Mouse (Mus musculus): Measurements from ENCODE around the gene Lrig1. TPM values are rescaled to one million over a fixed set of nuclear protein-coding genes. Genes with fewer than 3 reads are reported as not detected.

Gene Lrig1
- polyA plus RNA-seq, 1 experiment from 2014 or later = 10.9 TPM

DNA sequence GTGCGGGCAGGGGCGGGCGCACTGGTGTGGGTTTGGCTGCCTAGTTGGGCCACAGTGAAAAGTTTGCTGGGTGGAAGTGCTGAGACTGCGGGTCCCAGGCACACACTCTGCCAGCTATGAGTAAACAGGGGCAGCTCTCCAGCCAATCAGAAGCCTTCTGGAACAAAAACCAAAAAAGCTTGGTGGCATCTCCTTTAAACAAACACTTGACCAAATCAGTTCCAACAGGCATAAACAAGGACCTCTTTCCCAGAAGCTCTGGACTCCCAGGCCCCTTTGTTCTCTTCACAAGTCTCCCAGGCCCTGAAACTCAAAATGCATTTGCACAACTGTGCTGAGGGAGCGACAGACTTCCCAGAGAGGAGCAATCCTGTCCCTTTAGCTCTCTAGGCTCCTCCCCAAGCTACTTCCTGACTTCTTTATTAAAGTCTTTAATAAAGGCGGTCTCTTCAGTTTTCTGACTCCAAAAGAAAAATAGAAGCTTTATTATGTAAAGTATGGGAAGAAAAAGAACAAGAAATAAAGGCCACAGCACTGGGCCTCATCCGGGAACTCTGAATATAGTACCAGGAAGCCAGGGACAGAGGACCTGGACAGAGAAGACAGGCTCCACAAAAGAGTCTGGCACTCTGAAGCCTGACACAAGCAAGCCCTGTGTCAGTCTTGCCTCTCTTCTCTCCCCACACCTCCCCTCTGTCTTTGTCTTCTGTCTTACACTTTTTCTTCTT, 68.7 kb downstream of the Lrig1 start:
- Histone ChIP-seq H3K27ac (ENCODE audit: low read depth, low read length) (no peak overlapping the region), H3K4me1 (ENCODE audit: control insufficient read depth, insufficient read depth, low read length) (peaks cover 14% of the 10 kb centered on the region), H3K9ac (ENCODE audit: low read depth, low read length) (0 out of 2 replicates have a peak overlapping the region, but pooled peaks have one; percentile 29), H3K27me3 (ENCODE audit: control insufficient read depth, insufficient read depth, low read length) (no peaks in the 10 kb centered on the region), H3K36me3 (ENCODE audit: control insufficient read depth, insufficient read depth, low read length) (no peaks in the 10 kb centered on the region), H3K4me2 (no peak overlapping the region), H3K4me3 (ENCODE audit: low read depth, low read length) (no peak overlapping the region), H3K9me3 (replicated peaks; ENCODE audit: control insufficient read depth, low read length) (no peaks in the 10 kb centered on the region)
- WGBS (ENCODE audit: insufficient replicate concordance) = 67% methylated on average over 7 of the region's 7 CpGs
- ATAC-seq (replicated peaks; ENCODE audit: insufficient number of reproducible peaks, low FRiP score, low TSS enrichment) = no peak

DNA sequence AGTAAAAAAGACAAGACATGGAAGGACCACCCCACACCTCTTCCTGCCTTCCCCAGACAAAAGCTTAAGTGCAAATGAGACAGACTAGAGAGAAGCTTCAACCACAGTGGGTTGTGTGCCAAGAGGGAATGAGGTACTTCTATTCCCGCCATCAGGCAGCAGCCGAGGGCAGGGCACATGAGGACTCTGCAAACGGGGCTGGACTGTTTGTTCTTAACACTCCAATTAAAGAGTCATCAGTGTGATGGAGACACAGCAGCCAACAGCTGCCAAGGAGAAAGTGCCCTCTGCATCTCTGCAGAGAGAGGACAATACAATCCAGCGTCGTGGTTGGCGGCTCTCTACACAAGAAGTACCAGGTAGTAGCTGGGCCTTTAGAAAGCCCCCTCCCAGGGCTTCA, 71.2 kb downstream of the Lrig1 start:
- H3K4me1 ChIP-seq (ENCODE audit: control insufficient read depth, insufficient read depth, low read length) = peaks cover 10% of the 10 kb centered on the region
- no peaks in the 10 kb centered on the region for H3K9me3 ChIP-seq (replicated peaks; ENCODE audit: control insufficient read depth, low read length)
- H3K4me3 ChIP-seq (ENCODE audit: low read depth, low read length) = no peak overlapping the region
- no peak overlapping the region for H3K9ac ChIP-seq (ENCODE audit: low read depth, low read length)
- H3K27me3 ChIP-seq (ENCODE audit: control insufficient read depth, insufficient read depth, low read length) = no peaks in the 10 kb centered on the region
- peaks cover 4% of the 10 kb centered on the region for H3K36me3 ChIP-seq (ENCODE audit: control insufficient read depth, insufficient read depth, low read length)
- H3K4me2 ChIP-seq = no peak overlapping the region
- 71% methylated on average over 6 of the region's 6 CpGs for WGBS (ENCODE audit: insufficient replicate concordance)
- no peak overlapping the region for H3K27ac ChIP-seq (ENCODE audit: low read depth, low read length)
- ATAC-seq (replicated peaks; ENCODE audit: insufficient number of reproducible peaks, low FRiP score, low TSS enrichment) = no peak

DNA sequence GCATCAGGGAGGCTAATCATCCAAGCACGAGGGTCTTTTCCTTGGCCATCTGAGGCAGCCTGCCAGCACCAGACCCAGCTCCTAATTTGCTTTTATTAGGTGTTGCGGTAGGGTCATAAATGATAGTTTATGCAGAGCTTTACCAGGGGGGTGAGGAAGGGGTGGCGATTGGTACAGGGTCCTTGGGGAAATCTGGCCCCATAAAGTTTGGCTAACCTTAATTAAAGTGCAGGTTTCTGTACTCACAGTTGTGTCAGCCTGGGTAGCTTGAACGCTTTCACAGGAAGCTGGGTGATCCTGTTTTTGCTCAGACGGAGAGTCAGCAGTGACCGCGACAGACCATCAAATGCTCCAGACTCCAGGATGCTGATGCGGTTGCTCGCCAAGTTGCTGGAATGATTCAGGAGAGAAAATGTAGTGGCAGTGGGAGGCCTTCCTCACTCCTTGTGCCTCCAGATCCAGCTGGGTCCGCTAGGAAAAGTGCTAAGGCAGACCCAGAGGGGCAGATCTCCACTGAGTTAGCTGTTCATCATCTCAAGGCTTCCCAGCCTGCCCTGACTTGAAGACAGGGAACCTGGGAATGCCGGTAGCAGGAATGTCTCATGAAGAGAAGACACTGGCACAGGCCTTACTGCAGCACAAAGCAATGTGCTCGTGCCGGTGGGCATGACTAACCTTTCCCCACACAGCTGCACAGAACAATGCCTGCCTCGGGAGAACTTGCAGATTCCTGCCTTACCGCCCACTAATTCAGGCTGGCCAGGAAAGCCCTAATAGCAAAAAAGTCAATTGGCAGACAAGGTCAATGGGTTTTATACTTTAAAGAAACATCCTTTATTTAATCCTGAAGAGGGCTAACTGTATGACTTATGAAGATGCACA, 72.0 kb downstream of the Lrig1 start:
- no peak overlapping the region for H3K27ac ChIP-seq (ENCODE audit: low read depth, low read length)
- no peaks in the 10 kb centered on the region for H3K27me3 ChIP-seq (ENCODE audit: control insufficient read depth, insufficient read depth, low read length)
- H3K4me3 ChIP-seq (ENCODE audit: low read depth, low read length) = no peak overlapping the region
- WGBS (ENCODE audit: insufficient replicate concordance) = 69% methylated on average over 15 of the region's 15 CpGs
- H3K9ac ChIP-seq (ENCODE audit: low read depth, low read length) = no peak overlapping the region
- ATAC-seq (replicated peaks; ENCODE audit: insufficient number of reproducible peaks, low FRiP score, low TSS enrichment) = no peak
- peaks cover 10% of the 10 kb centered on the region for H3K4me1 ChIP-seq (ENCODE audit: control insufficient read depth, insufficient read depth, low read length)
- peaks cover 4% of the 10 kb centered on the region for H3K36me3 ChIP-seq (ENCODE audit: control insufficient read depth, insufficient read depth, low read length)
- no peaks in the 10 kb centered on the region for H3K9me3 ChIP-seq (replicated peaks; ENCODE audit: control insufficient read depth, low read length)
- H3K4me2 ChIP-seq = no peak overlapping the region

DNA sequence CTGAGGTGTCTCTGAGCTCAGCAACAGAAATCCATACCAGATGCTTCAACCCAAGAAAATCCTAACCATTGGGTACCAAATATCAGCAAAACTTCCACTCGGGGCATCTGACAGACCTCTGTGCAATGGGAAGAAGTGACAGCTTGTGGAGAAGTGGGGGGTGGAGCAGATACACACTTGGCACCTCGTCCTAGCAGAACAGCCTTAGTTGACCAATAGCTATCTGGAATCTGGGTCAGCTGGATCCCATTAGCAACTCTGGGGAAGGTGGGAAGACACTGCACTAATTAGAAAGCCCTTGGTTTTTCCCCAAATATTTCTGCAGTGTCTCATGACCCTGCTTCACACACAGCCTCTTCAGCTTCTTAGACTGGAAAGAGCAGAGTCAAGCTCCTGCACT, 73.2 kb downstream of the Lrig1 start:
- ATAC-seq (replicated peaks; ENCODE audit: insufficient number of reproducible peaks, low FRiP score, low TSS enrichment) = no peak
- Histone ChIP-seq H3K36me3 (ENCODE audit: control insufficient read depth, insufficient read depth, low read length) (peaks cover 4% of the 10 kb centered on the region), H3K9ac (ENCODE audit: low read depth, low read length) (no peak overlapping the region), H3K4me2 (no peak overlapping the region), H3K4me1 (ENCODE audit: control insufficient read depth, insufficient read depth, low read length) (peaks cover 10% of the 10 kb centered on the region), H3K9me3 (replicated peaks; ENCODE audit: control insufficient read depth, low read length) (no peaks in the 10 kb centered on the region), H3K4me3 (ENCODE audit: low read depth, low read length) (no peak overlapping the region), H3K27me3 (ENCODE audit: control insufficient read depth, insufficient read depth, low read length) (no peaks in the 10 kb centered on the region), H3K27ac (ENCODE audit: low read depth, low read length) (no peak overlapping the region)
- 41% methylated on average over 2 of the region's 2 CpGs for WGBS (ENCODE audit: insufficient replicate concordance)

- Histone ChIP-seq H3K27ac (ENCODE audit: low read depth, low read length) (no peak overlapping the region), H3K4me2 (no peak overlapping the region), H3K4me1 (ENCODE audit: control insufficient read depth, insufficient read depth, low read length) (peaks cover 5% of the 10 kb centered on the region; the same call in 1 of the 2 replicates), H3K36me3 (ENCODE audit: control insufficient read depth, insufficient read depth, low read length) (peaks cover 4% of the 10 kb centered on the region), H3K4me3 (ENCODE audit: low read depth, low read length) (no peak overlapping the region), H3K9me3 (replicated peaks; ENCODE audit: control insufficient read depth, low read length) (no peaks in the 10 kb centered on the region), H3K9ac (ENCODE audit: low read depth, low read length) (no peak overlapping the region), H3K27me3 (ENCODE audit: control insufficient read depth, insufficient read depth, low read length) (no peaks in the 10 kb centered on the region)
- no peak for ATAC-seq (replicated peaks; ENCODE audit: insufficient number of reproducible peaks, low FRiP score, low TSS enrichment)
- WGBS (ENCODE audit: insufficient replicate concordance) = 63% methylated on average over 5 of the region's 5 CpGs
Measured at GRCm38 (mm10) chr6:94625896-94626295, 74.1 kb downstream of the Lrig1 start.

DNA sequence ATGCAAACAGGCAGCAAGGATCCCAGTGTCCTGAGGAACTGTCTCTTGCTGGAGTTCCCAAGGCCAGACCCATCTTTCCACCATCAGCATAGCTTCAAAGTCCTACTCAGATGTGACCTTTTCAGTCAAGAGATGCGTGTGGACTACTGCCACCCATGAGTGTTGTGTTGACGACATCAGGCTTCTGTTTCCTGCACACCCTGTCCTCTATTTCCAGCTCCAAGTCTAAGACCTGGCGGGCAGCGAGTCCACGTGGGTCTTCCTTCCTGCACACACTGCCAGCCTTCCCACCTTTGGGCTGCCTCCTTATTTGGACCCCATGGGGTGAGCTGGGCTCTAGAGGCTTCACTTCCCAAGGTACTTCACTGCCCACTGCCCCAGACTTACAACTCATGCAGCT, 75.4 kb downstream of the Lrig1 start:
- 80% methylated on average over 5 of the region's 5 CpGs for WGBS (ENCODE audit: insufficient replicate concordance)
- peaks cover 7% of the 10 kb centered on the region for H3K36me3 ChIP-seq (ENCODE audit: control insufficient read depth, insufficient read depth, low read length)
- no peak overlapping the region for H3K4me3 ChIP-seq (ENCODE audit: low read depth, low read length)
- no peak overlapping the region for H3K27ac ChIP-seq (ENCODE audit: low read depth, low read length)
- H3K4me2 ChIP-seq = no peak overlapping the region
- no peaks in the 10 kb centered on the region for H3K9me3 ChIP-seq (replicated peaks; ENCODE audit: control insufficient read depth, low read length)
- no peak overlapping the region for H3K9ac ChIP-seq (ENCODE audit: low read depth, low read length)
- ATAC-seq (replicated peaks; ENCODE audit: insufficient number of reproducible peaks, low FRiP score, low TSS enrichment) = no peak
- peaks cover 12% of the 10 kb centered on the region; the same call in 1 of the 2 replicates for H3K4me1 ChIP-seq (ENCODE audit: control insufficient read depth, insufficient read depth, low read length)
- no peaks in the 10 kb centered on the region for H3K27me3 ChIP-seq (ENCODE audit: control insufficient read depth, insufficient read depth, low read length)

DNA sequence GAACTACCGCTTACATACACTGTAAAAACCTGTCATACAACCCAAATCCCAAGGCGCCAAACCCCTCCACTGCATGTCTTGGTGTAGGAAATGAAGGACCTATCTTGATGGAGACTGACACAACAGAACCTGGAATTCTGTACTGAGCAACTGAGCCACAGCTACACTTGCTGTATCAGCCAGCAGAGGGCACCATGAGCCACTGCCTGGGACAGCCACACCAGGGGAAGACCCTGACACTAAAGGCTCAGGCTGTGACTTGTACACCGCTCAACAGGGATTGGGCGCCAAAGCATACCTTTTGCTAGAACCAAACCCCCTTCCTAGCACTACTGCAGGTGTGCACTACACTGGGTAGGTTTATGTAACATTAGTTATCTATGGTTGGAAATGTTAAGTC, 77.0 kb downstream of the Lrig1 start:
- H3K27me3 ChIP-seq (ENCODE audit: control insufficient read depth, insufficient read depth, low read length) = no peaks in the 10 kb centered on the region
- WGBS (ENCODE audit: insufficient replicate concordance) = 75% methylated on average over 4 of the region's 4 CpGs
- peaks cover 9% of the 10 kb centered on the region for H3K36me3 ChIP-seq (ENCODE audit: control insufficient read depth, insufficient read depth, low read length)
- no peak overlapping the region for H3K4me3 ChIP-seq (ENCODE audit: low read depth, low read length)
- ATAC-seq (replicated peaks; ENCODE audit: insufficient number of reproducible peaks, low FRiP score, low TSS enrichment) = no peak
- no peaks in the 10 kb centered on the region for H3K9me3 ChIP-seq (replicated peaks; ENCODE audit: control insufficient read depth, low read length)
- no peak overlapping the region for H3K9ac ChIP-seq (ENCODE audit: low read depth, low read length)
- peaks cover 16% of the 10 kb centered on the region for H3K4me1 ChIP-seq (ENCODE audit: control insufficient read depth, insufficient read depth, low read length)
- no peak overlapping the region for H3K4me2 ChIP-seq
- no peak overlapping the region for H3K27ac ChIP-seq (ENCODE audit: low read depth, low read length)

GRCm38 (mm10) chr6:94620801-94621301, 79.1 kb downstream of the Lrig1 start:
- peaks cover 13% of the 10 kb centered on the region for H3K36me3 ChIP-seq (ENCODE audit: control insufficient read depth, insufficient read depth, low read length)

More at GRCm38 (mm10) chr6:94620801-94621301, 79.1 kb downstream of the Lrig1 start:
- Histone ChIP-seq H3K27me3 (ENCODE audit: control insufficient read depth, insufficient read depth, low read length) (no peaks in the 10 kb centered on the region), H3K27ac (ENCODE audit: low read depth, low read length) (no peak overlapping the region), H3K4me1 (ENCODE audit: control insufficient read depth, insufficient read depth, low read length) (peaks cover 16% of the 10 kb centered on the region), H3K9me3 (replicated peaks; ENCODE audit: control insufficient read depth, low read length) (no peaks in the 10 kb centered on the region), H3K4me3 (ENCODE audit: low read depth, low read length) (no peak overlapping the region), H3K9ac (ENCODE audit: low read depth, low read length) (no peak overlapping the region), H3K4me2 (no peak overlapping the region)
- 70% methylated on average over 9 of the region's 9 CpGs for WGBS (ENCODE audit: insufficient replicate concordance)
- no peak for ATAC-seq (replicated peaks; ENCODE audit: insufficient number of reproducible peaks, low FRiP score, low TSS enrichment)

Measured in heart, embryonic 11.5 days (tissue).